Mouse (Mus musculus) cerebellum, adult 2 months (tissue): ENCODE measurements at regions not wholly inside any gene's neighbourhood (a gene's known extent, or its start where the extent isn't known, plus 50 kb on each side); places are given as distances from the start of the nearest gene placed in this dataset.

Source experiments
- CTCF ChIP-seq: fragments of 200-500 bp; IDR thresholded peaks from 2 replicates; pipeline ENCODE4 v1.5.1; 2011; ENCODE audit warnings: low read depth, mild to moderate bottlenecking, control low read depth, low read length, moderate library complexity, borderline replicate concordance; ENCODE audit not compliant: insufficient read depth
- POLR2A ChIP-seq: fragments of 200-500 bp; IDR thresholded peaks from 2 replicates; pipeline ENCODE4 v1.6.1; 2011; ENCODE audit warnings: low read length, control low read depth, borderline replicate concordance; ENCODE audit not compliant: insufficient read depth

DNA sequence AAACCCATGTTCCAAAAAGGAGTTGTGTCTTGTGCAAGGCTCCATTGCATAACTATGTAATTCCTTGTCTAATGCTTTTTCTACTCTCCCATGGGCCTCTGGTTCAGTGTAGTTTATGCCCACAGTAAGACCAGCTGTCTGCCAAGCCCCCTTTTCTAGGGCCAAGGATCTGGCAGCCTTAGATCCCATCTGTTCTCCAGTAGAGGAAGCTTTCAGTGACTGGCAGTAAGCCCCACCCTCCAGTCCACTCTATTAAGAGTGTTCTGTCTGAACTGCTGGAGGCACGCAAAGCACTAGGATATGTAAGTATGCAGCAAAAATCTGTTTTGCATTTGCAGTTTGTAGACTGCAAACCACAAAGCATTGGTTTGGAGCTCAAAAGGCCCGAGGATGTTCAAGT is 303.5 kb downstream of the Ar start:
- TF ChIP-seq CTCF: no peak
- TF ChIP-seq POLR2A: no peak
